Mouse (Mus musculus) heart, postnatal 0 days (tissue): ENCODE measurements around the gene Eif3b.

Experiments used
- CTCF ChIP-seq: IDR thresholded peaks from 2 replicates; pipeline ENCODE4 v1.5.1; 2016; ENCODE audit warnings: antibody characterized with exemption, control low read depth, low read depth
- EP300 ChIP-seq: IDR thresholded peaks from 2 replicates; pipeline ENCODE4 v1.6.1; 2016; ENCODE audit warnings: antibody characterized with exemption, low read depth

DNA sequence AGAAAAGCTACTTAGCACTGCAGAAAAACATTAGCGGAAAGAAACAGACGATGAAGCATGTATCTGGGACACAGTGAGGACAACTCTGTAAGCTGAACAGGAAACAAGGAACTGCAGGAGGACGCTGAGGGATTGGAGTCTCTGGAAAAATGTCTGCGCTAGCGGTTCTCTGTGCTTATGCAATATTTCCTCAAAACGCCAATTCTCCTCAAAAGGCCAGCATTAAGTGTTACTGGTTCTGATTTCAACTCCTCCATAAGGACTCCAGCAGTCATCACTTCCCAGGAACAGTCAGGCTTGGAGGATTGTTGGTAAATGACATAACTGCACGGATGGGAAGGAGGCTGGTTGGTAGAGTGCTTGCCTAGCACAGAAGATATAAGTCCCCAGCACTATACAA lies 38.0 kb upstream of the Eif3b start:
- no peak for TF ChIP-seq EP300
- no peak for TF ChIP-seq CTCF
